Mouse (Mus musculus): ENCODE results near the gene Bach1.

Gene Bach1

DNA sequence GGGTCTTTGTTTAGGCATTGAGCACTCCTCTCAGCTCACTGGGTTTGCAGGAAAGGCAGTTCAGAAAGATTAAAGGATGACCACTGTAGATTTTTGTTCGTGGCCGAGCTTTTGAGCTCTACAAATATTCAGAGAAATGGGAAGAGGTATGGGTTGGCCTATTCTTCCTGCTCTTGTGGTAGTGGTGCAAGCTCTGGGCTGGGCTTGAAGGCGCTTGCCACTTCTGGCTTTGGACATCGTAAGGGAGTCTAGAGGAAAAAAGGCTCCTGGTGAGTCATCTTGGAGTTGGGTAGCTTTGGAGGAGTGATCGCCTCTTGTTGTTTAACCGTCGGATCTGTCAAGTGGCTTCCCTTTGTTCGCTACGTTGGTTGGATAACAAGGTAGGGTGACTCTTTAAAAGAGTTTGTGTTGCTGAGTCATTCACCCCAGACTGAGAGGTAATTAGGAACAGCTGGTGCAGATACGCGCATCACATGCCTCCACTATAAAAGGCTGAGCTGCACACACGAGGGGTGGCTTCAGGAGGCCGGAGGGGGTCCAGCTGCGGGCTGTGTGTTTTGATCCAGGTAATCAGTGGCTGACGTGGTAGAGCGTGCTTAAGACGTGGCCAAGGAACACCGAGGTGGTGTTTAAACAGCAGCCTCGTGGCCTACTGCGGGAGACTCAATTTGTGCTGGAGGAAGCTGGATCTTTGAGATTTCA lies 1.1 kb downstream of the Bach1 start:
- peak; percentile 48; the same call in 1 of the 2 replicates for TF ChIP-seq GATA4 (IDR thresholded peaks at IDR 0.05; ENCODE audit: insufficient replicate concordance, low read length)

DNA sequence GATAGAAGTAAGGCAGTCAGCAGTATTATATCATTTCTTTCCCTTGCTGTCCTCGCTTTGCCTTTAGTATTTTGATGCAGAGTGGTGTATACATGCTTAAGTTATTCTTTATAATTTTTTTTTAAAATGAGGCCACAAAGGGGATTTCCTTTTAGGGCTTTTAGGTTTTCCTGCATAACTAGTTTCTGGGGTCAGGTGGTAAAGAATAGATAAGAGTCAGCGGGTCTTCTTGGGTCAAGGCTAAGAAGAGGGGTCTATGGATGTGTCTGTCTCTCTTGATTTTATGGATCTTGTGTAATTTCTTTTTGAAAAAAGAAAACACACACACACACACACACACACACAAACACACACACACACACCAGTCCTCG lies 1.6 kb downstream of the Bach1 start:
- TF ChIP-seq GATA4 (IDR thresholded peaks at IDR 0.05; ENCODE audit: insufficient replicate concordance, low read length), result no peak; the same call in 1 of the 2 replicates

DNA sequence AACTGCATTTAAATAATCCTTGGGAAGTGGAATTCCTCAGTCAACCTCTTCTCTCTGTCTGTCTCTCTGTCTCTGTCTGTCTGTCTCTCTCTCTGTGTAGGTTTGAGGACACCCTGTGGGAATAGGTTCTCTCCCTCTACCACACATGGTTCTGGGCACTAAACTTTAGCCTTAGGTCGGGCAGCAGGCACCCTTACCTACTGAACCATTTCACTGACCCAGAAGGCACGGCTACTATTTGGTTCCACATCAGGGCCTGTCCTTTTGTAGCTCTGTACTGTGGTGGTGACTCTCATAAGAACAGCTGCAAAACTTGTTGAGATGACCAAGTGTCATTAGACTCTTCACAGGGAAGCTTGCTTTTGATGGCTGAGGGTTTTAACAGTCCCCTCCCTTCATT lies 3.1 kb downstream of the Bach1 start:
- TF ChIP-seq GATA4 (IDR thresholded peaks at IDR 0.05; ENCODE audit: insufficient replicate concordance, low read length), result no peak

DNA sequence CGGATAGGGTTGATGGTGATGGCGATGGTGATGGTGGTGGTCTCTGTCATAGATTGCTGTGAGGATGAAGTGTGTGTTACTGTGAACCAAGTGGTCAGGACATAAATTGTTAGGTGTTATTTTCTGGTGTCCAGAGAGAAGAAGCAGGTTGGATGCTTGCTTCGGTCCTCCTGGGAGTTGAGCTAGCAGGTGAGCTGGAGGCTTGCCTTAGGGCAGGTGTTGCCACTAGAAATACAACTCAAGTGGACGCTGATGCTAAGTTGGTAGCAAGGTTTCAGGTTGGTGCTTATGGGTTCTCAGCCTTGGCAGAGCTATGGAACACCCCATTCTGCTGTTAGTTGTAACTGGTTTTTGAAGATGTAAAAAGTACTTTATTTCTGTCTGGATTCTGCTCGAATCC lies 4.1 kb downstream of the Bach1 start:
- TF ChIP-seq GATA4 (IDR thresholded peaks at IDR 0.05; ENCODE audit: insufficient replicate concordance, low read length), result no peak

DNA sequence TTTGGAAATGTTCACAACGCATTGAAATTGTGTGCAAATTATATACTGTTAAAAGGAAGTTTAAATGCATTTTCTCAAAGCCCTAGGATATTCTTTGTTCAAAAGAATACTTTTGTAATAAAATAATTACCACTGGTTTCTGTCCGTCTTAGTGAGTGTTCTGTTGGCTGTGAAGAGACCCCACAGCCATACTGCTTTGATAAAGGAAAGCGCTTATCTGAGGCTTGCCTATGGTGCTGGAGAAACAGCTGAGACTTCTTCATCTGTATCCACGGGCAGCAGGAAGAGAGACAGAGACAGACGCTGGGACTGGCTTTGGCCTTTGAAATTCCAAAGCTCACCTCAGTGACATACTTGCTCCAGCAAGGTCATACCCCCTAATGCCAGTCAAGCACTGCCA lies 5.5 kb downstream of the Bach1 start:
- no peak for TF ChIP-seq GATA4 (IDR thresholded peaks at IDR 0.05; ENCODE audit: insufficient replicate concordance, low read length)

DNA sequence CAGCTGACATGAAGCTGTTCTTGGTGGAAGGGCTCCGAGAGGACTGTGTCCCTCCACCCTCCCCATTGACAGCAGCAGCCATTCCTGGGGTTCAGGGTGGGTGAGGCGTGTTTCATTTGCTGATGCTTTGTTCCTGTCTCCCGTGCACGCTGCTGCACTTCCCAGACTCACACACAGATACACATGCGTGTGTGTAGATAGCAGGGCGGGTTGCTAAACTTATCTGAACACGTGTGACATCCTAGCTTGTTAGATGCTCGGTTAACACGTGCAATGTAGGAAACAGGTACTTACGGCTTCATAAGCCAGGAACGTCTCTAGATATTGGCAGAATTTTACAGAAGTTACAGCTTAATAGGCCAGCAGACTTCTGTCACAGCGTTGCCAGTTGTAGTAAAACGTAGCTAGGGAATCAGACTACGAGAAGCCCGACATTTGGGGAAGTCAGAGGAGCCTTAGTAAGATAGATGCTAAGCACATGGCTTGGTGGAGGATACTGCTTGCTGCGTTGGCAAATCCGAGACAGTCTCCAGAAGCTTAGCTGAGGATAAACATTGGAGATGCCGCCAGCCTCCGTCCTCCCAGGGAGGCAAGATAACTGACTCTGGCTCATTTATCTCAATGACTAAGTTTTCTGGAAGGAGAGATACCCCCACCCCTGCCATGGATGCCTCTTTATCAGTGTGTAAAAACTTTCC lies 7.3 kb downstream of the Bach1 start:
- TF ChIP-seq GATA4 (IDR thresholded peaks at IDR 0.05; ENCODE audit: insufficient replicate concordance, low read length), result 0 out of 2 replicates have a peak, but pooled peaks have one; percentile 27

DNA sequence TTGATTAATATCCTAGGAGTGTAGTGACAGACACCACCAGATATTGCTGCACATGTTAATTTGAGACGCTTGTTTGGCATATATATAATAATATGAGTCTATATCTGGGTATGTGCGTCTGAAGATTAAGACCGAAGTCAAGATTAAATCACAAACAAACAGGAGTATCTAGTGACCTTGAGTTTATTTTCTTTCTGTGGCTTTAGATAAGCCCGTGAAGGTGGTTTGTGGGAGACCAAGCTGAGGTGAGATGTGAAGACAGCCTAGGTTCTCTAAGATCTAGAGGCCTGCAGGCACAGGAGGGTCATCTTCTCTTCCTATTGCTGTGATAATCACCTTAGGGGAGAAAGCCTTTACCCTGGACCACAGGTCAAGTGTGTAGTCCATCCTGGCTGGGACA lies 8.6 kb downstream of the Bach1 start:
- no peak for TF ChIP-seq GATA4 (IDR thresholded peaks at IDR 0.05; ENCODE audit: insufficient replicate concordance, low read length)

DNA sequence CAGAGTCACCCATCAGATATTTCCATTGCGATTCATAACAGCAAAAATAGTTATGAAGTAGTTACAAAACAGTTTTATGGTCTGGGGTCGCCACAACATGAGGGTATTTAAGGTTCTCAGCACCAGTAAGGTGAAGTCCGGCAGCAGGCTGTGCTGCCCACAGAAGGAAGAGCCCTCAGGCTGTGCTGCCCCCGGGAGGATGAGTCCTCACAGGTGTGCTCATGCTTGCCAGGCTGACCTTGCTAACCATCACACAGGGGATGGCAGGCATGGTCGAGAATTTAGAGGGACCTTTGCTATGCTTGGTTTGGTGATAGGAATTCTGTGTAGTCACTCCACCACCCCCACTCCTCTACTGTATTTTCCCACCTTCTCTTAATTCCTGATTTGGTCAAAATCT lies 9.8 kb downstream of the Bach1 start:
- no peak for TF ChIP-seq GATA4 (IDR thresholded peaks at IDR 0.05; ENCODE audit: insufficient replicate concordance, low read length)

DNA sequence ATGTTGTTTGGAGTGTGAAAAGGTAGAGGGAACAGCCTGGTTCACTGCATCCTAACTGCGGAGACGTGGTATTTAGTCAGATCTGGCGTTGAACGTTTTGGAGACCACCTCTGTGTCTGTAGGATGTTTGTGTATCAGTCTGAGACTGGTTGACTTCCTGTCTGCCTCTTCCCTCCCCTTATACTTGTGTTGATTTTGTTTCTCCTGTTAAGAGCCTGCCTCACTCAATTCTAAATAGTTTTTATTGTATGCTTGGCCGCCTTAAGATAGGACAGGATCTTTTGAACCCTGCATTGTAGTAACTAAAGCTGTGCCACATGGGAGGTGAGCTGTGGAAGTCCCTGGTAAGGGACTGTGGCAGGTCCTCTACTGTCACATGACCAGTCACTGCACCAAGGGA lies 10.4 kb downstream of the Bach1 start:
- TF ChIP-seq GATA4 (IDR thresholded peaks at IDR 0.05; ENCODE audit: insufficient replicate concordance, low read length), result no peak

DNA sequence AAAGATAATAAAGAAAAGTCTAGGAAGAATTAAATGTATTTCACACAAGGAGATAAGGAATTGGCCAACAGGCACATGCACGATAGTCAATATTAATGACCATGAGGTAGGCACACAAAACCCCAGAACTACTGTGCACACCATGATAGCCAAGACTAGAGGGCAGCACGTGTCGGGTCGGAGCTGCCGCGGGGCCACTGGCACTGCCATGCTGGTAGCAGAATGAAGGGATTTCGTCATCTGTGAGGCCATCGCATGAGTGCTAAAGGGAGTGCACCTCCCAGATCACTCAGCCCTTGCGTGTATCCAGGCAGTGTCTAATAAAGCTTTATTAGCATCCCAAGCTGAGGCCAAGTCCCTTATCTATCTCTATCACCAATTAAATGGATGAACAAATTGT lies 11.2 kb downstream of the Bach1 start:
- TF ChIP-seq GATA4 (IDR thresholded peaks at IDR 0.05; ENCODE audit: insufficient replicate concordance, low read length), result peak; percentile 69; the same call in 1 of the 2 replicates

DNA sequence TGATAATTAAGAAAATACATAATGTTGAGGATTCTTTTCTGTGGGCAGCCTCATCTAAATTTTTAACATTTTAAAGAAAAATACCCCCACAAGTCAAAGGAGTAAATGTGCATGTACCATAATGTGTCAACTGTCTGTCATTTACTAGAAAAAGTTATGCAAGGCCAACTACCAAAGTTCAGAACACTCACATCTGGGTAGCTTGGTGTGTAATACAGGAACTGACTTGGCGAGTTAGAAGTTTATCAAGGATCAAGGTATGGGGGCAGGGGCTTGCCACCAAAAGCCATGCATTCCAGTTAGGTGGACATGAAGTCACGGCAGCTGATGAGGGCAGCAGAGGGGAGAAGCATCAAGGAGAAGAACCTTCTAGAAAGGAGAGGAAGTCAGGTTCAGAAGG lies 13.2 kb downstream of the Bach1 start:
- TF ChIP-seq GATA4 (IDR thresholded peaks at IDR 0.05; ENCODE audit: insufficient replicate concordance, low read length), result no peak

DNA sequence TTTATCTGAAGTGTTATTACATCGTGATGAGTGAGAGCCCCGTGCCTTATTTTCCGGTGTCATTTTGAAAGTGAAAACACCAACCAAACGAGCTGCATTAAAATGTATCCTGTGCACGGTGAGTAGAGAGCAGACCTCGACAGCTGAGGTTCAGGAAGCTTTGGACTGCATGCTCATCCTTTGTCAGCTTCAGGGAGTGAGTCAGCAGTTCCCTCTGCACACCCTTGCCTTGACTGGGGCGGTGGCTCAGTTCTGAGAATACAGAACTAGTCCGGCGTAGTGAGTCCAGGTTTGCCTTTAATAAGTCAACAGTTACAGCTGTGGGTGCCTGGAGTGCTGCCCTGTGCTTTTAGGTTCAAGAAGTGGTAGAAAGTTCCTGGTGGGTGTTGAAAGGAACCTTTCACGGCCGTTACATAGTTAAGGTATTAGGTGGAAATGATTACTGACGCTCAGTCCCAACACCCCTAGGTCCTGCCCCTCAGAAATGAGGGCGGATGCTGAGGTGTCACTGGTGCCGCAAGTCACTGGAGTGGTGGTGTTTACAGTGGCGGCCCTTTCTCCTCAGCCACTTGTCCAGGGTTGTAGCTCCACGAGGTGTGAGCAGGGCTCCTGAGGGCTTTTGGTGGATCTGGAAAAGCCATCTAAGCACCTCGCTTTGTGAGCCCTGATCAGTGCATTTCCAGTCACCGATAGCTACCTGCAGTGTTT lies 14.4 kb downstream of the Bach1 start:
- no peak for TF ChIP-seq GATA4 (IDR thresholded peaks at IDR 0.05; ENCODE audit: insufficient replicate concordance, low read length)

DNA sequence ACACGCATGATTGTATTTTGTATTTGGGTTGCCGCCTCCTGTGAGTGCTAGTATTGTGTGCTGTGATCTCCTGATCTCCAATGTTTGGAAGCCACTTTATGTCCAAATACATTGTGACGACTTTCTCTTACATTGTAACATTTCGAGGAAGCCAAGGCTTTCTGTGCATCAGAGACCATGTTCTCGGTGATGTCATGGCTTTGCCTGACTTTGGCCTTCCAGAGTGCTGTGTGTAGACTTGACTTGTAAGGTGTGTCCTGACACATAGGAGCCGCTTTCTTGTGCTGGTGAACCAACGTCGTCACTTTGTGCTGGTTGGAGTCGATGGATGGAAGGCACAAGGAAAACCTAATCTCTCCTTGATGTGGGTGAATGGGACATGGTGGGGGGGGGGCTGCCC lies 15.8 kb downstream of the Bach1 start:
- no peak for TF ChIP-seq GATA4 (IDR thresholded peaks at IDR 0.05; ENCODE audit: insufficient replicate concordance, low read length)

DNA sequence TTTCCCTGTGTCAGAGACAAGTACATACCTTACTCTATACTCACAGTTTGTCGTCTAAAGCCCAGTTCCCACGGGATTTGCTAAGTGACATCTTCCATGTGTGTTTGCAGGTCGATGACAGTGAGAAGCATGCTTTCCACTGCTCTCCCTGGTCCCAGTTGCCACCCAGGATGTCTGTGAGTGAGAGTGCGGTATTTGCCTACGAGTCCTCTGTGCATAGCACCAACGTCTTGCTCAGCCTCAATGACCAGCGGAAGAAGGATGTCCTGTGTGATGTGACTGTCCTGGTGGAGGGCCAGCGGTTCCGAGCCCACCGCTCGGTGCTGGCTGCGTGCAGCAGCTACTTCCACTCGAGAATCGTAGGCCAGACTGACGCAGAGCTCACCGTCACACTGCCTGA lies 16.5 kb downstream of the Bach1 start:
- no peak for TF ChIP-seq GATA4 (IDR thresholded peaks at IDR 0.05; ENCODE audit: insufficient replicate concordance, low read length)

DNA sequence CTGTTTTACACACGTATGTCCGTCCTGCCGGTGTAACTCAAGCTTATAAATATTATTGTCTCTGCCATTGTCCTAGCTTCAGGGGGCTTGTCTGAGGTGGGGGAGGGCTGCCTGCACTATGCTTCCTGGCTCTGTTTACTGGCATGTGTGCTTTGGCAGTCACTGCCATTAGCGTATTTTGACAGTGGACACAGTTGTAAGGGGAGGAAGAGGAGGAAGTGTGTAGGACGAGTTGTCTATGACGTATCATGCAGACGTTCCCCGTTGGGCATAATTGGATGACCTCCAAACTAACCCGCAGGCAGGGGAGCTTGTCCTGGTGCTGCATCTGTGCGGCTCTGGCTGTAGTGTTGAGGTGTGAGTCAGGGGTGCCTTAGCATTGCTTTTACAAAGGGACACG lies 17.5 kb downstream of the Bach1 start:
- TF ChIP-seq GATA4 (IDR thresholded peaks at IDR 0.05; ENCODE audit: insufficient replicate concordance, low read length), result no peak

DNA sequence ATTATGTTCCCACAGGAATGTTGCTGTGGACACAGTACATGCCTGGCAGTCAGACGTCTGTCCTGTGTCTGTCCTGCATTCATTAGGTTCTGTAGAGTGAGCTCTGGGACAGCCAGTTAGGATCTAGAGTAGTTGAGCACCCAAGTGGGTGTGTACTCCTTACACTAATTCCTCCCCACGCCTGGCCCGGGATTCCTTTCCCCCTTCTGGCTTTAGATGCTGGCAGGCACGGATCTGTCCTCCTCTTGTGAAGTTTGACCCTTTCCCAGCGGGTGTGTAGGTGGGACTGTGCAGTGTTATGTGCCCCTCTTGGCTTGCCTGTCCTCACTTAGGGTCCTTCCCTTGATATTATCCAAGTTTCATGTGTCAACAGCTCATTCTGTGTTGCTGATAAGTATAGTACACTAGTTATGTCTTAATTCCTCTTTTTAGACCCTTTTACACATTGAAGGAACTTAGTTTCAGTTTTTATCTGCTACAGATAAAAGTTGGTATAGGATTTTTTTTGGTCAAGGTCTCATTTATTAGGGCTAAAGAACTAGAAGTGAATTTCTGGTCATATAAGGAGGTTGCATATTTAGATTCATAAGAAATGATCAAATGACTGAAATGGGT lies 18.4 kb downstream of the Bach1 start:
- TF ChIP-seq GATA4 (IDR thresholded peaks at IDR 0.05; ENCODE audit: insufficient replicate concordance, low read length), result no peak
